Mouse (Mus musculus) adrenal gland, postnatal 36 days (tissue): Measurements from ENCODE around the gene Tjp2. TPM values are rescaled to one million over a fixed set of nuclear protein-coding genes. Genes with fewer than 3 reads are reported as not detected.
A peak's percentile ranks its signal among the peaks of the same experiment; 100 is the strongest.

ENCODE experiments used
- DNase-seq, 2 experiments: peaks; one replicate each; pipeline ENCODE4 v3.0.0; 2021; ENCODE audit warnings: mixed read lengths in 1 of 2
- total RNA-seq, 2 experiments: library from RNA; stranded (reverse); gene quantifications; 2 replicates each; pipeline ENCODE4 v1.2.3; 2021

Tjp2 gene
- total RNA-seq, 2 experiments from 2014 or later: 7.7 to 12.2 TPM

DNA sequence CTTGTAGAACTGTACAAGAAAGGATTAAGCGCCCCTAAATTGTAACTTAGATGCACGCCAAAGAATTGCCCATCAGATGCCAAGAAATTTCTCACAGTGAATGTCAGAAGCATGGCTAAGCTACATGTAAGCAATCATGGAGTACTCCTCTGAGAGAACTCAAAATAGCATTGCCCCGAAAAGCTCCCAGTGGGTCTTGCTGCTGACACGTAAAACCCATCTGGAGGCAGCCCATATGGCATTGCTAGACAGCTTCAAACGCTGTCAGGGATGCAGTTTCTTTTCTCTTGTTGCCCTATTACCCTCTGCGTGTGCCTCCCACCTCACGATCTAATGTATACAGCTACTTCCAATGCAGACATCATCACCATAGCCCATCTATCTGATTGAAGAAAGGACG is 166.0 kb downstream of the Tjp2 start:
- DNase-seq: no peak

GRCm38 (mm10) chr19:24058021-24058420 is 166.8 kb downstream of the Tjp2 start:
- no peak for DNase-seq

GRCm38 (mm10) chr19:24056880-24057279 is 167.9 kb downstream of the Tjp2 start:
- DNase-seq: no peak

- peak in 1 of 2 experiments; percentile 20 for DNase-seq
Observed at GRCm38 (mm10) chr19:24054904-24055303, 169.9 kb downstream of the Tjp2 start.

DNA sequence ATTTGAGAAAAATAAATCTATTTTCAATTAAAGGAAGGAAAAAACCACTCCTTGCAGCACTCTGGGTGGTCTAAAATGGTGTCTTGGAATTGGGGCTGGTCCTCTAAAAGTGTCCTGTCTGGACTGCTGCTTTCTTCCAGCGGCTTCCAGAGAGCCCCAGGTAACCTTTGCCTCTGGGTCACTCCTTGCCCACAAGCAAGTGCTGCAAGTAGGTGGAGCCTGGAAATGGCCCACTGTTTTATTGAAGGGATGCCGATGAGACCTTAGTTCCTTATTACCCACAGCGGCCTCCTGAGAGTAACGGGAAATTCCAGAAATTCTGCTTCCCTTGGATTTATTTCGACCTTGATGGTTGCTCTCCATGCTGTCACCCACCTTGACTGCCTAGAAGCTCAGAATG is 170.6 kb downstream of the Tjp2 start:
- no peak for DNase-seq

DNA sequence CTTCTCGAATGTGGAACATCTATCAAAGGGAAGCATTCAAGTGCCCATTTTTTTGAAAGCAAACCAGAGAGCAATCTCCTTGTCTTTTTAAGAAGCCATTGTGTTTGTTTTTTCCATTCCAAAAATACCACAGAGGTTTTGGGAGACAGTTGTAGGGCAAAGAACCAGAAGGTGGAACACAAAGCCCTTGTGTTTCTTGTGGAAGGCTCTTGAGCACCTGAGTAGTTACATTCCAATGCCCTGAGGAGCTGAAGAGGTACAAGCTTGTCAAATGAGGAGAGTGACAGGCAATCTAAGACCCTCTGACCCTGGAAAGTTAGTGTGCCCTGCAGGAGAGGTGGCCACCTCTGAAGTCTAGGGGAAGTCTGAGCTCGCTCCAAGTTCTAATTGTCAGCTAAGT is 174.3 kb downstream of the Tjp2 start:
- no peak for DNase-seq

DNA sequence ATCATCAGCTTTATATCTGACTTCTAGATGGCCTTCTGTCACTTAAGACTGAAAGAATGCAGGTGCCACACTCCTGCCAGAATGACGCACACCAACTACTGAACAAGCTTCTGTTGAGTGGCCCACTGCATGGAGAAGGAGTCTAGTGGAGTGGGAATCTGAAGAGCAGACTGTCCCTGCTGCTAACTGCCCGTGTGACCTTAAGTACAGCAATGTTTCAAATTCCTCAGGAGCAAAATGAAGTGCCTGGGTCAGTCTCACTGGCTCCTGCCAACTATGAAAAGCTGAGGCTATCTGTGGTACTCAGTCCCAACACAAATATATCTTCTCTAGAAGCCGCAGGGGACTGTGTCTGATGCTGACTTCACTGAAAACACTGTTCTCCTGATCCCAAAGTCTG is 175.5 kb downstream of the Tjp2 start:
- no peak for DNase-seq

GRCm38 (mm10) chr19:24046395-24046993 is 178.3 kb downstream of the Tjp2 start:
- no peak for DNase-seq

Other genes with a start within 250 kb of the Tjp2 start
- 1 to 10 TPM; 6.8 to 8.2 TPM for gene Fam189a2, start 194.0 kb downstream of the Tjp2 start, total RNA-seq
- gene Fxn, start 55.6 kb upstream of the Tjp2 start, total RNA-seq: 10 to 100 TPM; 11.3 to 18.4 TPM